Mouse (Mus musculus): Measurements from ENCODE around the gene Hpca.

Hpca gene

GRCm38 (mm10) chr4:129108624-129109023 lies 13.2 kb downstream of the Hpca start:
- DNase-seq (ENCODE audit: low spot score in 2 of 2), result no peak

- no peak for DNase-seq (ENCODE audit: low spot score in 2 of 2)
Measured at GRCm38 (mm10) chr4:129107348-129107899, 14.4 kb downstream of the Hpca start.

- DNase-seq (ENCODE audit: low spot score in 2 of 2), result no peak
Measured at GRCm38 (mm10) chr4:129106073-129106472, 15.8 kb downstream of the Hpca start.

GRCm38 (mm10) chr4:129105356-129105755 lies 16.5 kb downstream of the Hpca start, which contains the start of gene Tmem54:
Tmem54 (plus strand) TSS chr4:129105548.
- peak in 1 of 2 experiments; percentile 44 for DNase-seq (ENCODE audit: low spot score in 2 of 2)

DNA sequence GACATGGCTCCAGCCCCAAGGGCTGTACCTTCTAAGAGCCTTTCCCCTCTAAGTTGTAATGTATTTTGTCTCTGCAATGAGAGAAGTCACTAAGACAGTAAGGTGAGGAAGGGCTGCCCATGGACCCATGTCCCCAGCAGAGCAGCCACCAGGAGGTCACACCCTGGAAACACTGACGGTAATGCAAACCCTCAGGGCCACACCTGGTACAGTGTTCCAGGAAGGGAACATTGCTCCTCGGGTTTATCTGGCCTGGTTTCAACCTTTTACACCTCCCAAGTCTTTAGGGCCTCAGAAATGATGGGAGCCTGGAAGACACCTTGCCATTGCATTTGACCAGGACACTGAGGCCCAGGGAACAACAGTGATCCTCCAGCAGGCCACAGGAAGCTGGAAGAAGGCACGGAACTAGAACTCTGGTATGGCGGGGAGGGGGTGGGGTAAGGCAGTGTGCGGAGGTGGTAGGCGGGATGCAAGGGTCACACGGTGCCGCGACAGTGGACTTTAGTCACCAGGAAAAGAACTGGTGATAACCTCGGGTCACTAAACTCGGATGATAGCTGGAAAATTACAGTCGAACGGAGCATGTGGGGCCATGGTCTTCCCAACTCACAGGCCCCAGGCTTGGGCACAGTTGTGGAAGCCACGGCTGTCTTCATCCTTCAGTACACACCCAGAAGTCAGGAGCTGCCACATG lies 19.6 kb downstream of the Hpca start:
- DNase-seq (ENCODE audit: low spot score in 2 of 2), result no peak

DNA sequence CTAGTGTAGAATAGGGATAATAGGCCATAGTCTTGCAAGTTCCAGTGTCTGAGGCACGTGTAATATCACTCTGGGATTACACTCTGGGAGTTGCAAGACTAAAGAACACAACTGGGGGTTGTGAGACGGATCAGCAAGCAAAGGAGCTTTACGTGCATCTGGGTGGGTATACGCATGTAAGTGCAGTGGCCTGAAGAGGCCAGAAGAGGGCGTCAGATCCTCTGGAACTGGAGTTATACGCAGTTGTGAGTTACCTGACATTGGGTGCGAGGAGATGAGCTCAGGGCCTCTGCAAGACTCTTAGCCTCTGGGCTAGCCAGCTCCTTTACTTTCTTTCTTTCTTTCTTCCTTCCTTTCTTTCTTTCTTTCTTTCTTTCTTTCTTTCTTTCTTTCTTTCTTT lies 24.8 kb downstream of the Hpca start:
- no peak for DNase-seq (ENCODE audit: low spot score in 2 of 2)

GRCm38 (mm10) chr4:129095276-129095675 lies 26.6 kb downstream of the Hpca start:
- DNase-seq (ENCODE audit: low spot score in 2 of 2), result no peak

DNA sequence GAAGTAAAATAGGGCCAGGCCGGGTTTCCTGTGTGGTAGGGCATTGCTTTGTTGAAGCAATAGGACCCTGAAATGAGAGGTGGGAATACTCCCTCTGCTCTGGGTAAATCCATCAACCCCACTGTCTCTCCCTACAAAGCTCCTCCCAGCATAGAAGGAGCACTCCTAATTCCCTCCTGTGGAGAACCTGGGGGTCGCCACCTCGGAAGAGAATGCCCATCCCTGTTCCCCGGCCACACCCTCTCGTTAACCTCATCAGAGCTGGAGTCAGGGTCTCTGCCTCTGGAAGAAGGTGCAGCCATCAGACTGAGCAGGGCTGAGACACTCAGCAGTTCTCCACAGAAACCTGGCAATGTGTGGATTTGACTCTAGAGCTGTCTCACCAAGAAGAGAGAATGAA lies 34.0 kb downstream of the Hpca start:
- no peak for DNase-seq (ENCODE audit: low spot score in 2 of 2)

- DNase-seq (ENCODE audit: low spot score in 2 of 2), result no peak
Measured at GRCm38 (mm10) chr4:129086078-129086477, 35.8 kb downstream of the Hpca start.

DNA sequence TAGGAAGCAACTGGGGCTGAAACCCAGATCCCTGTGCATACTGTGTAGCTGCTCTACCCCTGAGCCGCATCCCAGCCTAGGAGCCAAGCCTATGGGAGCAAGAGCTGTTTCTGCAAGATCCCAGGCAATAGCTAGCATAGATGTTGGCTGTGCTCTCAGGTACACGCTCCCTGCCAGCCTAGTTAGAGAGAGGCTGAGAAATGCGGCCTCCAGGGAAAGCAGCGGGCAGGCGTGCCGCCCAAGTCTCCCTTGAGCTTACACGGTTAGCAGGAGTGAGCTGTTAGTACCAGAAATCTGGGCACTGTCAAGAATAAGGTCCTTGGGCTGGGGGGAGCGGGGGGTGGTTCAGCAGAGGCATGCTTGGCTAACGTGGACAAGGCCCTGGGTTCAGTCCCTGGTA lies 36.9 kb downstream of the Hpca start:
- DNase-seq (ENCODE audit: low spot score in 2 of 2), result no peak

DNA sequence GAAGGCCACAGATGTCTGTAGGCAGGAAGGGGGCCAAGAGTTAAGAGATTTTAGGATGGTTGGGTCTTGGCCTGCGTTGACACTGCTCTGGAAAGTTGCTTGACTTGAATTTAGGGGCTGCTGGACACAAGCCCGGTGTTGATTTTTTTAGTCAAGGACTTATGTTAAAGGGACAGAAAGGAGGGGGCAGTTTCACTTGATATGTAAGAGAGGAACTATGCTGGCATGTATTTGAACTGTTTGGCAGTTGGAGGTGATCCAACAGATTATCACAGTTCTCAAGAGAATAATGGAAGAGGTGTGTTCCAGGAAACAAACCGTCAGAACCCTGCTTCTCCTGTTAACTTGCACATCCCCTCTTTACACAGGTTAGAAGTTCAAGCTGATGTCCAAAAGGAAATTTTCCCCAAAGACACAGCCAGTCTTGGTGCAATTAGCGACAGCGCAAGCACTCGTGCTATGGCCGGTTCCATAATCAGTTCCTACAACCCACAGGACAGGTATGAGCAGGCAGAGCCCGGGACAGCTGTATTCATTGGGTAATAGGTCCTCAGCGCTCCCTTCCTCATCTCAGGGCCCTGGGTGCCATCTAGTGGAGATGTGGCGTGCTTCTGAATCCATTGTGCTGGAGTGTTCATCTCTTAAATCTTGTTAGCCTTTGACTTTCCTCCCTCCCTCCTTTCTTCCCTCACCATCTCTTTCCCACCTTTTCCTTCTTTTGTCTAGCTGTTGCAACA lies 39.3 kb downstream of the Hpca start:
- peak in 1 of 2 experiments; percentile 59 for DNase-seq (ENCODE audit: low spot score in 2 of 2)

GRCm38 (mm10) chr4:129081939-129082338 lies 39.9 kb downstream of the Hpca start:
- DNase-seq (ENCODE audit: low spot score in 2 of 2), result no peak

GRCm38 (mm10) chr4:129081512-129081911 lies 40.3 kb downstream of the Hpca start:
- no peak for DNase-seq (ENCODE audit: low spot score in 2 of 2)

DNA sequence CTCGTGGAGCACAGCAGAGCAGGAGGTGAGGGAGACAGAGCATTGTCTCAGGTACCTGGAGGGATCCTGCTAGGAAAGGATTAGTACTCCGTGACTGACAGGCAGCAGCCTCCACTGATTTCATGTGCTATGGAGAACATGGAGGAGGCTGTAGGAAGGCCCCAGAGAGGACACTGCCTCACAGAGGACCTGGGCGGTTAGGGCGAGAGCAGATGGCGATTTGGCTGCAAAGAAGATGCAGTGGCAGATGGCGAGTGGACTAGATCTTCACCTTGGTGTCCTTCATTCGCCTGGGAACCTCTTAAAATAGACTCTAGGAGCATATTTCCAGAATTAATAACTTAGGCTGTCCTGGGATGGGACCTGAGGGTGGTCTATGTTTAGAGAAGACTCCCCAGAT lies 40.8 kb downstream of the Hpca start:
- DNase-seq (ENCODE audit: low spot score in 2 of 2), result no peak

DNA sequence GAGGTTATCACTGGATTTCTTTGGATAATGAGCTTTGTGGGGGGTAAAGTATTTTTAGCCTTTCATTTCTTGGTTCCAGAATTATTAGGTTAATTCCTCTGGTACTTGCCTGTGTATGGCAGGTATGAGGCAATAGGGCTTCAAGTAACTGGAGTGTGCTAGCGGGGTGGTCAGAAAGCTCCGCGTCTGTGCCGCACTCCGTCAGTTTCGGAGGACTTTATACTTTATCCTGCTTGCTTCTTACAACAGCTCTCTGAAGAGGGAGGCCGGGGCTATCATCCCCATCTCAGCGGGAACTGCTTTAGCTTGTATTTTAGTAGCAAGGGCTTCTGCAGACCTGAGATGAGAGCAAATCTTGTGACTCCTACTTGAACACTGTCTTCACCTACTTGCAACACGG lies 42.7 kb downstream of the Hpca start:
- DNase-seq (ENCODE audit: low spot score in 2 of 2), result no peak

GRCm38 (mm10) chr4:129068848-129069247 lies 53.0 kb downstream of the Hpca start:
- no peak for DNase-seq (ENCODE audit: low spot score in 2 of 2)

GRCm38 (mm10) chr4:129067638-129068415 lies 54.0 kb downstream of the Hpca start:
- DNase-seq (ENCODE audit: low spot score in 2 of 2), result no peak

DNA sequence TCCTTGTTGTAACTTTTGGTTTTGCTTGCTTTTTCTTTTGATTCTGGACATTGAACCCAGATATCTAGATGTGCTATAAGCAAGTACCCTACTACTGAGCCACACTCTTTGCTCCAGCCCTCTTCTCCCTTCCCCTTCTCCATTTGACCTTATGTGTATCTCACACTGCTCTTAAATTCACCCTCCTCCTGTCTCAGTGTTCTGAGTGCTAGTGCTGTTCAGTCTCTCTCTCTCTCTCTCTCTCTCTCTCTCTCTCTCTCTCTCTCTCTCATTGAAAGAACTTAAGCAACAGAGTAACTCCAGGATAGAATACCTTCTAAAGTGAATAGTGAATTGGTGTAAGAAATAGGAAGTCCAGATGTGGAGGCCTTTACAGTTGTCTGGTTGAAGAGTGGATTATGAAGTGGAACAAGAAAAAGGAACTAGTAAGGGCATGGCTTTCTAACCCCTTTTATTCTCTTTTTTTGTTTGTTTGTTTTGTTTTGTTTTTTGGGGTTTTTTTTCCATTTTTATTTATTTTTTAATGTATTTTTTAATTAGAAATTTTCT lies 56.1 kb downstream of the Hpca start:
- DNase-seq (ENCODE audit: low spot score in 2 of 2), result no peak

DNA sequence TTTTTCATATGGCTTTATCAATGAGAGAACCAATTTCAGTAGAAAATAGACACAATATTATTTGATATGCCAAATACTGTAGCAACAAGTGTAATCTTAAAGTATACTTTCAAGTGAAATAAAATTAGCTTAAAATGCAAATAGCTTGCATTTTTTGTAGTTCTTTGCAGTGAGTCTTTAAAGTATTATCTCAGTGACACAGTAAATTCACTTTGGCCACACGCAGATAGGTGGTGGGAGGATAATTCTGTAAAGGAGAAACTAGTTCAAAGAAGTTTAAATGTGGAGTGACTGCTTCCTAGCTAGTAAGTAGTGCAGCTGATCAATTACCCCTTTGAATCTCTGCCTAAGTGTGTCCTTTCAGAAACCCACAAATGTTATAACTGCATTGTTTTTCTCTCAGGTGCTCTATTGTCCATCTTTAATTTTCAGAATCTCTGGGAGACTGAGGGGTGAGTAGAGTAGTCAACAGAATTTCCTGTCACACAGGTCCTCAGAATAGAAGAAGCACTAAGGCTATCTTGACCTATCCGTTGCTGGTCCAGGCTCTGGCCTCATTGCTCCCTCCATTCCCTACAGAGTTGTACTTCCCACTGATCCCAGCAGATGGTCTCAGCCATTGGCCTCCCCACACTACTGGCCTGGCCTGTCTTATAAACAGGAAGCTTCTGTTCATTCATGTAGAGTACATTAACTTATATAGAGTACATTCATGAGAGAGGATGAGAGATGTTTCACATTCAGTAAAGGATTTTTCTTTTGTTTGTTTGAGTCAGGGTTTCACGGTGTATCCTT lies 59.4 kb downstream of the Hpca start:
- DNase-seq (ENCODE audit: low spot score in 2 of 2), result no peak

All from urinary bladder, postnatal 4 days (tissue).